Mouse (Mus musculus) ZHBTc4 (cell line): ENCODE results near the gene Faap20.

Experiments used
- DNase-seq: peaks from one replicate; pipeline ENCODE4 v3.0.0-alpha.2; 2011; ENCODE audit warnings: low read depth, low spot score

The Faap20 gene

GRCm38 (mm10) chr4:155221106-155221505 lies 28.5 kb upstream of the Faap20 start:
- no peak for DNase-seq

DNA sequence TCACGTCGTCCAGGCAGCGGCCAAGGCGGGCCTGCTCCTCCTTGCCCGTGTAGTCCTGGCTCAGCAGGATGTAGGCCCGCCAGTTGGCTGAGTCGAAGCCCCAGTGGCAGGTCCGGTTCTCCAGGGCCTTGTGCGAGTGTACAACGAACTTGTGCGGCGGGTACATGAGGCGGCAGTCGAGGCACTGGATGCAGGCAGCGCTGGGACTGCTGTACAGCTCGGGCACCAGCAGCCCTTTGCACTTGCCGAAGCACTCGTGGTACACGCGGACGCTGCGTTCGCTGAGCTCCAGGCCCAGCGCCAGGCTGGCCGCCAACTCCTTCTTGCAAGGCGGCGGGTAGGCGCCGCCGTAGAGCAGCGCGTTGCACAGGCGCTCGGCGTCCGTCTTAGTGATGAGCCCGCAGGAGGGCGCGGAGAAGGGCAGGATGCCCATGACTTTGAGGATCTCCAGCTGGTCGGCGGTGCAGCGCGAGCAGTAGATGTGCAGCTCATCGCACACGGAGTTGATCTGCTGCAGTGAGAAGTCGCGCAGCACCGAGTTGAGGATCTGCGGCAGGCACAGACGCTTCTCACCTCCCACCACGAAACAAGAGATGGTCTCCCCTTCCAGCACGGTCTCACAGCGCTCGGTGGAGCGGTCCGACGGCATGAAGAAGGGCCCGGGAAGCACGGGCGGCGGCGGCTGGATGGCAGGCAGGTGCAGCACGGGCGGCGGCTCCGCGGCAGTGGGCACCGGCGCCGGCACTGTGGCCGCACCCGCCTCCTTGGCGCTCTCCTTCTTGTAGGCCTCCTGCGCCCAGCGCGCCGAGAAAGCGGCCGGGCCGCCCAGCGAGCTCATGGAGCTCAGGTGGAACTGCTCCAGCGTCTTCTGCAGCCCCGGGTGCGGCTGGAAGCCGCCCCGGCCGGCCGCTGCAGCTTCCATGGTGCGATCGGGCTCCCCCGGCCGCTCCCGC lies 27.7 kb upstream of the Faap20 start:
- DNase-seq: peak; percentile 74

DNA sequence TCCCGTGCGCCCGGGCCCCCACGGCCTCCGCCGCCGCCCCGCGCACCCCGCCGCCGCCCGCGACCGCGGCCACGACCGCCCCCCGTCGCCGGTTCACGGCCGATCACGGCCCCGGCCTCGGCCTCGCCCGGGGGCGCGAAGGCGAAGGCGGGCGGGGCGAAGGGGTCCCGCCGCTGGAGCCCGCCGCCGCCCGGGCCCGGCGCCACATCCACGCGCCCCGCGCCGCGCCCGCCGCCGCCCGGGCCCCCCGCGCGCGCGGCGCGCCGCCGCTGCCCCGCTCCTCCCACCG lies 27.1 kb upstream of the Faap20 start, which contains the start of gene Ski:
Gene Ski (minus strand): TSS at position 41 of the 289 bp plus-strand sequence.
- DNase-seq: no peak

DNA sequence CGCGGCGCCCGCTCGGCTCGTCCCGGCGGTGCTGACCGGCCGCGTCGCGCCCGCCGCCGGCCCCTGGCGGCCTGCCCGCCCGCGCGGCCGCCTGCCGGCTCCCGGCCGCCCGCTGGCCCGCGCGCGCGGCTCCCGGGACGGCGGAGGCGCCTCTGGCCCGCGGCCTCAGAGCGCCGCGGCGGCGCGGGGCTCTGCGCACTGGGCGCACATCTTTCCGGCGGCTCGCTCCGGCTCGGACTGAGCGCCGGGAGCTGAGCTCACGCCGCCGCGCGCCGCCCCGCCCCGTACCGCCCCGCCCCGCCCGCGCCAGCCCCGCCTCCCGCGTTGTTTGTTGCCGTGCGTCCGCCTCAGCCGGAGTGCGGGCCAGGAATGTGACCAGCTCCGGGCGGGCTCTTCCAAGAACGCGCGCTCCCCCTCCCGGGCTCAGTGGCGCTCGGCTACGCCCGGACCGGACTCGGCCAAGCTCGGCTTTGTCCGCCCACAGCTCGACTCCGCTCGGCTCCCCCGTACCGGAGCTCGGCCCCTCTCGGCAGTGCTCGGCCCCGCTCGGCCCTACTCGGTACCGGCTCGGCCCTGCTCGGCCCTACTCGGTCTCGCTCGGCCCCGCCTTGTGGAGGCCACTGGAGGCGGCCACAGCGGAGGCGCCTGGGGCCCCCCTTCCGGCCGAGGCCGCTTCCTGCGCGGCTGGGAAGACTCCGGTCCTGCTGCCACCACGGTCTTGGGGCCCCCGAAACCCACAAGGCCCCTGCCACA lies 26.6 kb upstream of the Faap20 start:
- peak; percentile 96 for DNase-seq

GRCm38 (mm10) chr4:155223594-155224528 lies 25.7 kb upstream of the Faap20 start:
- DNase-seq: no peak

DNA sequence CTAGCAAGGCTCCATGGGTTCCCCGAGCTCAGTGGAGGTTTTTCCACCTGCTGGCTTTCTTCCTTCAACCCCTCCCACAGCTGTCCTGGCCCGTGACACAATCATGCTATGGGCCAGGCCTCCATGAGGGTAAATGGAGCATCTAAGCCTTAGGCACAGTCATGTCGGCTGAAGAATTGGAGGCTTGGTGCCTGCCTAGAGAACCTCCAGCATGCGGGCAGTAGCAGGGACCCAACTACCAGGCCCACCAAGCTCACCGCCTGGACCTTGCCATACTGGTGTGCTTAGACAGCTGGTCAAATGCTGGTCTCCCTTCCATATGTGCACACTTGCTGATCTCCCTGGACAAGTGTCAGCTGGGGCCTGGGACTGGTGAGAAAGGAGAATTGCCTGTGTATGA lies 23.7 kb upstream of the Faap20 start:
- DNase-seq: no peak

GRCm38 (mm10) chr4:155227986-155228385 lies 21.6 kb upstream of the Faap20 start:
- no peak for DNase-seq

DNA sequence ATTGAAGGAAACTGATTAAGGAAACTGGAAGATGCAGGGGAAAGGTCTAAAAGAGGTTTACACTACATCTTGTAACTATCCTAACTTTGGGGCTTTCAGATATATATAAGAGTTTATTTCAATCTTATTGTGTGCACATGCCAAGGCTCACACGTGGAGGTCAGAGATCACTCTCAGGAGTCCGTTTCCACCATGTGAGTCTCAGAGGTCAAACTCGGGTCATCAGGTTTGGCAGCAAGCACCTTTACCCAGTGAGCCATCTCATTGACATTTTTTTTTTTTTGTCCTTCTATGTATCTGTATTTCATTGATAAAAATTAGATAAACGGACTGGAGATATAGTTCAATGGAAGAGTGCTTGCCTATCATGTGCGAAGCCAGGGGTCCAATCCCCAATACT lies 21.1 kb upstream of the Faap20 start:
- no peak for DNase-seq

- DNase-seq: no peak
Observed at GRCm38 (mm10) chr4:155233878-155234277, 15.7 kb upstream of the Faap20 start.

DNA sequence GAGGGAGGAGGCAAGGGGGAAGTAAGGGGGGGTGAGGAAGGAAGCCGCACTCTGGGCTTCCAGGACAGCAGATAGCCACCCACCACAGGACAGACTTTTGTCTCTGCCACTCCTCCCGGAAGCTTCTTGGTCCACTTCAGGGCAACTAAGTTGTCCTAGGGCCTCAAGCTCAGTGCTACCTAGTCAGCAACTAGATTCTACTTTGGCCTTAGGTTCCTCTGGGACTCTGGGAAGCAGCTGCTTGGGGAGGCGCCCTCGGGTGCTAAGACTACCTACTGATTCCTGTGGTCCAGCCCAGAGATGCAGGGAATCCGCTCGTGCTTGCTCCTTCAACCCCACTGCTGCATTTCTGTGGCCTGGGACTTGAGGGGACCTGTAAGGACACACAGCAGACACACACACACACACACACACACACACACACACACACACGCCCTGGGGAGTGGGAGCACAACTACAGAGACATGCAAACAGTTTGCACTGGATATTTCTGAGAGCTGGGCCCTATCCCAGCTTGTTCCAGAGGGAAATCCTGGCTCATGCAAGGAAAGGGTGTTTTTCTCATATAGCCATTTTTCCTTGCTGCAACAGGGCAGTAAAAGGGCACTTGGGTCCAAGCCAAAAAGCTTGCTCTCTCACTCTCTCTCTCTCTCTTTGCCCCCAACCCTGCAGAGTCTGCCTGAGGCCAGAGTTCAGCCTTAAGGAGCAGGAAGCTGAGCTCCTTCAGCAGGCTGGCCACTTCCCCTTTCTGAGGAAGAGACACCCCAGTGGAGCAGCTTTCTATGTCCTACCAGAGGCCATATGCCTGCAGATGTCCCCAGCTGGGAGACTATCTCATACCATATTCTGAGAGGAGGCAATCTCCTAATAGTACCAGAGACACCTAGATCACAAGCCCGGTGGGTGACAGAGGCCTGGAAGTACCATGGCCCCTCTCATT lies 15.0 kb upstream of the Faap20 start:
- DNase-seq: no peak

GRCm38 (mm10) chr4:155235311-155236119 lies 14.1 kb upstream of the Faap20 start:
- peak; percentile 86 for DNase-seq

DNA sequence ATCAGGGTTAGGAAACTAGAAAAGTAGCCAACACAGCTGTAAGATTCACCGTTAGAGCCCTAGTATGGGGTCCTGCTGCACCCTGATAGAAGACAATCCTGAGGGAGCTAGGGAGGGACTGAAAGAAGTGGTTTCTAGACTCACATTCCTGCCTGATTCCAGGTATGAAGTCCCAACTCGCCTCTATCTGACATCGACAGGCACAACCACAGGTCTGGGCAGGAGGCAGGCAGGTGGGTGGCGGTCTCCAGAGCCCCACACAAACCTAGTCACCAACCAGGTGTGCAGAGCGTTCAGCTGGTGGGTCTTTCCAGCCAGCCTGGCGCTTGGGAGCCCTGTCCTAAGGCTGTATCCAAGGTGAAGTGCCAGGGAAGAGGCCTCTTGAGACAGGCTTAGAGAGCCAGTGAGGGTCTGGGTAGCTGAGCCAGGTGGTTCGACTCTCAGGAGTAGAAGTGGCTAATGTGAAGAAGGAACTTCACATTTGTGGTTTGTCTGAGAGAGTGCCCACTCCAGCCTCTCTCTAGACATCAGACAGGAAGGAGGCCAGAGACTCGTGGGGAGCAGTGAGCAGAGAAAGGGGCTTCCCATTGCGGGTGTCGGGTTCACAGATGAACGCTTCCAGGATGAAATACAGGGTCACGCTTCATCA lies 12.7 kb upstream of the Faap20 start:
- DNase-seq: no peak

- DNase-seq: no peak
Observed at GRCm38 (mm10) chr4:155238276-155238675, 11.3 kb upstream of the Faap20 start.

DNA sequence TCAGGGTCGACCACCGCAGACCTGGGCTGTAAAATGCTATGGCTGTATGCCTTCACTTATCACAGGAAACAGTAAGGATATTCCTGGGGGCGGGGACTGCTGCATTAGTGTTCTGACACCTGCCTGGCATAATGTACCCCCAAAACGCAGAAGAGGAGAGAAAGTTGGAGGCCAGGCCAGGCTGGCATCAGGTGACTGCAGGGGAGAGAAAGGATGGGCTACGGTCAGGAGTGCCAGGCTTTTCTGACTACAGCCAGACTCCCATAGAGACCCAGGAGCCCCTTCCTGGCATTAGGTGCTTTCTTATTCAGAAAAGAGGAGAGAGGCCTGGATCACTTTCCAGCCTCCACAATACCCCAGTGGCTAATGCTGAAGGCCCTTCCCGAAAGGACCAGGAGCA lies 10.1 kb upstream of the Faap20 start:
- DNase-seq: no peak

- no peak for DNase-seq
Observed at GRCm38 (mm10) chr4:155241789-155242188, 7.8 kb upstream of the Faap20 start.

DNA sequence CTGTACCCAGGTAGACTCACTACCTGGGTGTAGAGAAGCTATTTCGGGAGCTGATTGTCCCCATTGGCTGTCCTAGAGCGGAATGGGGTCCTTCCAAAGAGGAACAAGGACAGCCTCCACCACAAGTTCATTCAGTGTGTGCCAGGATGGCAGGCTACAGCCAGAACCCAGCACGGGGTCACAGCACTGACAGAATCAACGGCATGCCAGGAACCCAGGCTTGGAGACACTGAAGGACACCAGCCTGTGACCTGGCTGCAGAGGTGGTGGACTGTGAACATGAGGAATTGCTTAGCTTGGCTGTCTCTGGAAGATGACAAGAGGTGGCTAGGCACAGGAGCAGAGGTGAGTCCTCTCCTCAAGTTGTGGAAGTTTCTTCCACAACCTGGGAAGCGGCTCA lies 7.3 kb upstream of the Faap20 start:
- no peak for DNase-seq

DNA sequence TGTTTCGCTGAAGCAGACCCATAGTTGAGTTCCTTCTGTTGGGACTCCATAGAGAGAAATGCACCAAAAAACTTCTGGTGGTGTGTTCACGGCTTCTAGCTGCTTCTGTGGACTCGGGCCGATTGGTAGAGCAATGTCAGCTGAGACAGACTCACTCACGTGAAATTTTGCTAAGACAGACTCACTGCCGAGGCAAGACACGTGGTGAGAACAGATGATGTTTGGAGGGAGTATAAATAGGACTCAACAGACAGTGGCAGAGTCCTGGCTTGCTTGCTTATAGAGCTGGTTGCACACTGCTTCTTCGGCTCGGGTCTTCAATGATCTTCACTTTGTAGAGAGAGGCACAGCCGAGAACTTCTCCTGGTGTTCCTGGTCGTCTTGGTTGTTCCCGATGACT lies 6.4 kb upstream of the Faap20 start:
- no peak for DNase-seq

DNA sequence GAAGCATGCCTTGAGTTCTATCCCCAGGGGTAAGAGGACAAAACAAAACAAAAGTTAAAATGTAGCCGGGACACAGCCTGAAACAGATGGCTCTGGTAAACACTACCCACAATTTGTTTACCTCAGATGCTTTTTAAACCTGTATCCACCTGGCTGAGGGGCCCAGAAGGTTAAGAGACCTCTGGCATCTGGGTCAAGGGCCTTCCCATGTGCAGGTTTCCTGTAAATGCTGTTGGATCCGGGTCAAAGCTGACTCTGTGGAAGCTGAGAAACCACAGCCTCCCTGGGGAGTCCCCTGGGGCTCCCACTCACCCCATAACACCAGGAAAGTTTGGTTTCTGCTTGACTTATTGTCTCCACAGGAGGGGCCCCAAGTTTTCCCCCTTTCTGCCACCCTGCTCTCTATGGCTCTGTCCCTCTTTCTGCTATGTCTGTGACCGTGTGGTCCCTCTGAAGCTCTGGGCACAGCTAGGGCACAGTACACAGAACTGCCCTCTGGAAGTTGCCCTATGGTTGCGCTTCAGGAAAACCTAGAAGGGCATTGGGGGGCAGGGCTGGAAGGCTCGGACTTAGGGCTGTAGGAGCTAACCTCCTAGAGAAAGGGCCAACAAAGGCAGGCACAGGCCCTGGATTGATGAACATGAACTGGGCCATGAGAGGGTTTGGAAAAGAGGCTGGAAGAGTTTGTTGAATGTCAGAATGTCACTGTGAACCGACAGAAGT lies 3.7 kb upstream of the Faap20 start:
- no peak for DNase-seq

- DNase-seq: peak; percentile 15
Observed at GRCm38 (mm10) chr4:155246691-155247105, 2.9 kb upstream of the Faap20 start.
